Mouse (Mus musculus) ES-Bruce4 (cell line): ENCODE data around the gene Ankdd1a.

Experiments
- CTCF ChIP-seq: IDR thresholded peaks from one replicate; pipeline ENCODE4 v1.8.1; 2011; ENCODE audit warnings: low read depth, low read length
- EP300 ChIP-seq: IDR thresholded peaks from 2 replicates; pipeline ENCODE4 v1.6.1; 2011; ENCODE audit warnings: low read depth, low read length; ENCODE audit not compliant: insufficient read depth
- POLR2A ChIP-seq: IDR thresholded peaks from one replicate; pipeline ENCODE4 v1.8.1; 2011; ENCODE audit warnings: low read length; ENCODE audit not compliant: insufficient read depth

GRCm38 (mm10) chr9:65491476-65491875 lies 28.5 kb downstream of the Ankdd1a start:
- TF ChIP-seq CTCF (no peak), EP300 (no peak), POLR2A (no peak)
